Mouse (Mus musculus) kidney, adult 2 months (tissue): ENCODE results near the gene H2al2a. TPM values are rescaled to one million over a fixed set of nuclear protein-coding genes. Genes with fewer than 3 reads are reported as not detected.

ENCODE experiments used
- DNase-seq: peaks from one replicate; pipeline ENCODE4 v3.0.0; 2021
- H3K27ac ChIP-seq: fragments of 200-500 bp; 2 replicates; pipeline ENCODE4 v1.5.1; 2012; ENCODE audit warnings: low read depth, low read length, control low read depth, inconsistent platforms; ENCODE audit not compliant: insufficient read depth
- H3K27me3 ChIP-seq: fragments of 200-500 bp; replicated peaks from 2 replicates; pipeline ENCODE4 v1.6.1; 2012; ENCODE audit warnings: mild to moderate bottlenecking, moderate library complexity, low read length, inconsistent platforms; ENCODE audit not compliant: control insufficient read depth, insufficient read depth
- H3K36me3 ChIP-seq: fragments of 200-500 bp; 2 replicates; pipeline ENCODE4 v1.6.1; 2012; ENCODE audit warnings: mild to moderate bottlenecking, moderate library complexity, low read length, inconsistent platforms; ENCODE audit not compliant: control insufficient read depth, insufficient read depth
- H3K4me1 ChIP-seq: fragments of 200-500 bp; 2 replicates; pipeline ENCODE4 v1.6.1; 2011; ENCODE audit warnings: low read length; ENCODE audit not compliant: control insufficient read depth, insufficient read depth
- H3K4me3 ChIP-seq: fragments of 200-500 bp; 2 replicates; pipeline ENCODE4 v1.5.1; 2011; ENCODE audit warnings: mild to moderate bottlenecking, low read depth, low read length, control low read depth; ENCODE audit not compliant: insufficient read depth
- CTCF ChIP-seq: fragments of 200-500 bp; conservative IDR thresholded peaks from 2 replicates; pipeline ENCODE4 v1.5.1; 2011; ENCODE audit warnings: low read depth, mild to moderate bottlenecking, control low read depth, low read length, moderate library complexity, mixed read lengths; ENCODE audit not compliant: insufficient read depth, insufficient read length
- POLR2A ChIP-seq: fragments of 200-500 bp; IDR thresholded peaks from one replicate; pipeline ENCODE4 v1.6.1; 2011; ENCODE audit warnings: low read depth, low read length, control low read depth
- WGBS: fragments of 180-500 bp; shearing (Covaris S2); methylation state at CpG from one replicate; pipeline ENCODE4 v1.1.7; 2018; 5-methylcytosine and 5-hydroxymethylcytosine counted together
- polyA plus RNA-seq: library from polyadenylated mRNA; depleted of rRNA; stranded (reverse); fragments of >200 nt; gene quantifications from 2 replicates; pipeline ENCODE4 v1.2.3, GENCODE M21; 2012

H2al2a gene
- polyA plus RNA-seq, 1 experiment: 0.41 TPM

GRCm38 (mm10) chr2:18026116-18026947 lies 29.6 kb upstream of the H2al2a start:
- Histone ChIP-seq H3K4me3 (peak overlapping the region; percentile 59), H3K27me3 (no peaks in the 10 kb centered on the region), H3K27ac (no peak overlapping the region), H3K4me1 (no peaks in the 10 kb centered on the region), H3K36me3 (no peaks in the 10 kb centered on the region)
- peak; percentile 91 for DNase-seq
- TF ChIP-seq CTCF (no peak), POLR2A (no peak)
- WGBS: under 1% methylated on average over 44 of the region's 44 CpGs

- Histone ChIP-seq H3K36me3 (no peaks in the 10 kb centered on the region), H3K4me3 (peak overlapping the region; percentile 59), H3K27me3 (no peaks in the 10 kb centered on the region), H3K4me1 (no peaks in the 10 kb centered on the region), H3K27ac (no peak overlapping the region)
- TF ChIP-seq CTCF: no peak
- no peak for TF ChIP-seq POLR2A
- WGBS: 11% methylated on average over 14 of the region's 14 CpGs
- no peak for DNase-seq
Observed at GRCm38 (mm10) chr2:18025781-18026115, 29.0 kb upstream of the H2al2a start.

GRCm38 (mm10) chr2:18025116-18025515 lies 28.4 kb upstream of the H2al2a start:
- no peaks in the 10 kb centered on the region for H3K27me3 ChIP-seq
- WGBS: 88% methylated on average over 5 of the region's 5 CpGs
- no peak for DNase-seq
- H3K4me1 ChIP-seq: no peaks in the 10 kb centered on the region
- H3K4me3 ChIP-seq: no peak overlapping the region
- no peak overlapping the region for H3K27ac ChIP-seq
- no peaks in the 10 kb centered on the region for H3K36me3 ChIP-seq
- TF ChIP-seq CTCF (no peak), POLR2A (no peak)

- WGBS: 66% methylated on average over 1 of the region's 1 CpGs
Observed at GRCm38 (mm10) chr2:18022886-18023285, 26.1 kb upstream of the H2al2a start.

GRCm38 (mm10) chr2:18019122-18019521 lies 22.4 kb upstream of the H2al2a start:
- H3K4me3 ChIP-seq: no peak overlapping the region
- no peak for DNase-seq
- no peak overlapping the region for H3K27ac ChIP-seq
- no peaks in the 10 kb centered on the region for H3K36me3 ChIP-seq
- 86% methylated on average over 1 of the region's 1 CpGs for WGBS
- no peaks in the 10 kb centered on the region for H3K27me3 ChIP-seq
- TF ChIP-seq POLR2A (no peak), CTCF (no peak)
- no peaks in the 10 kb centered on the region for H3K4me1 ChIP-seq

More at GRCm38 (mm10) chr2:18022886-18023285, 26.1 kb upstream of the H2al2a start:
- no peaks in the 10 kb centered on the region for H3K36me3 ChIP-seq
- no peak for DNase-seq
- no peak overlapping the region for H3K27ac ChIP-seq
- no peaks in the 10 kb centered on the region for H3K27me3 ChIP-seq
- no peak for TF ChIP-seq CTCF
- no peak for TF ChIP-seq POLR2A
- H3K4me1 ChIP-seq: no peaks in the 10 kb centered on the region
- no peak overlapping the region for H3K4me3 ChIP-seq

- no peak for DNase-seq
- Histone ChIP-seq H3K4me1 (no peaks in the 10 kb centered on the region), H3K27me3 (no peaks in the 10 kb centered on the region), H3K4me3 (no peak overlapping the region), H3K27ac (no peak overlapping the region), H3K36me3 (no peaks in the 10 kb centered on the region)
- TF ChIP-seq POLR2A (no peak), CTCF (no peak)
- 99% methylated on average over 6 of the region's 6 CpGs for WGBS
Observed at GRCm38 (mm10) chr2:18017321-18017720, 20.6 kb upstream of the H2al2a start.

GRCm38 (mm10) chr2:18016639-18017038 lies 19.9 kb upstream of the H2al2a start:
- H3K27me3 ChIP-seq: no peaks in the 10 kb centered on the region
- H3K4me3 ChIP-seq: no peak overlapping the region
- no peaks in the 10 kb centered on the region for H3K4me1 ChIP-seq
- 95% methylated on average over 1 of the region's 1 CpGs for WGBS
- DNase-seq: no peak
- no peak overlapping the region for H3K27ac ChIP-seq
- TF ChIP-seq POLR2A (no peak), CTCF (no peak)
- no peaks in the 10 kb centered on the region for H3K36me3 ChIP-seq
